Mouse (Mus musculus) midbrain, embryonic 12.5 days (tissue): ENCODE measurements around the gene Krtap3-3. TPM values are rescaled to one million over a fixed set of nuclear protein-coding genes. Genes with fewer than 3 reads are reported as not detected.

ENCODE experiments used
- ATAC-seq: fragments of 200-750 bp; cut with Nextera tagmentation; 2 replicates; pipeline ENCODE4 v1.8.0; 2017; ENCODE audit warnings: low read depth, moderate TSS enrichment, moderate library complexity; ENCODE audit not compliant: low FRiP score
- H3K27ac ChIP-seq: fragments of 300-500 bp; sonication (generic); replicated peaks from 2 replicates; pipeline ENCODE4 v1.5.1; 2016; ENCODE audit warnings: mild to moderate bottlenecking
- H3K27me3 ChIP-seq: fragments of 300-500 bp; sonication (generic); 2 replicates; pipeline ENCODE4 v1.6.1; 2016; ENCODE audit warnings: mild to moderate bottlenecking
- H3K36me3 ChIP-seq: fragments of 300-500 bp; sonication (generic); 2 replicates; pipeline ENCODE4 v1.6.1; 2016
- H3K4me1 ChIP-seq: fragments of 300-500 bp; sonication (generic); 2 replicates; pipeline ENCODE4 v1.6.1; 2016
- H3K4me2 ChIP-seq: fragments of 300-500 bp; sonication (generic); replicated peaks from 2 replicates; pipeline ENCODE4 v1.6.1; 2016; ENCODE audit warnings: mild to moderate bottlenecking, moderate library complexity
- H3K4me3 ChIP-seq: fragments of 300-500 bp; sonication (generic); 2 replicates; pipeline ENCODE4 v1.5.1; 2016; ENCODE audit warnings: mild to moderate bottlenecking
- H3K9ac ChIP-seq: fragments of 300-500 bp; sonication (generic); replicated peaks from 2 replicates; pipeline ENCODE4 v1.6.1; 2016; ENCODE audit warnings: mild to moderate bottlenecking, moderate library complexity
- H3K9me3 ChIP-seq: fragments of 300-500 bp; sonication (generic); 2 replicates; pipeline ENCODE4 v1.6.1; 2016; ENCODE audit warnings: mild to moderate bottlenecking
- WGBS: fragments of 180-500 bp; shearing (Covaris S2); methylation state at CpG from one replicate; pipeline ENCODE4 v1.1.7; 2016; 5-methylcytosine and 5-hydroxymethylcytosine counted together
- polyA plus RNA-seq: library from polyadenylated mRNA; unstranded; fragments of >200 nt; fragmentation: Nextera tagmentation; extraction: Ambion mirVana; gene quantifications from 2 replicates; pipeline ENCODE4 v1.2.1, GENCODE M21; 2016

The Krtap3-3 gene
- polyA plus RNA-seq, 1 experiment from 2014 or later, result not detected

DNA sequence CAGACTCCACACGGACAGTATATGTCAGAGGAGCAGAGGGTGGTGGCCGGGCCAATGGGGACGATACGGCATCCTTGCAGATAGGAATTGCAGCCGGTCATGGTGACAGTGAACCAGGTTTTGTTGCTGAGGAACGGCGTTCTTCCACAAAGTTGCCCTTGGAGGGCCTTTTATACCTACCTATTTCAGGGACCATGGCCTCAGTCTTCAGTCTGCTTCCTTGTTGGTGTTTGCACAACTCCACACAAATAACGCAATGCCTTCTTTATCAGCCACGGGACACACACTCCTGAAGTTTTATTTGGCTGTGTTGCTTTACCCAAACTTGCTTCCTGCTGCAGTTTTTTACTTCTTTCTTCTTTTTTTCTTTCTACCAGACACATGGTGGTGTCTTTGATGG, 8.7 kb upstream of the Krtap3-3 start, which contains the start of gene Gm11939:
Gm11939 (minus strand) TSS at position 101 of the 400 bp plus-strand sequence.
- H3K4me3 ChIP-seq, result no peak within 1 kb of the TSS
- no peak within 1 kb of the TSS for H3K27ac ChIP-seq
- no peaks in the 10 kb centered on the region for H3K4me1 ChIP-seq
- H3K4me2 ChIP-seq, result no peak within 1 kb of the TSS
- ATAC-seq, result no peak
- no peaks in the 10 kb centered on the region for H3K36me3 ChIP-seq
- H3K27me3 ChIP-seq, result no peaks in the 10 kb centered on the region
- no peaks in the 10 kb centered on the region for H3K9me3 ChIP-seq
- WGBS, result 93% methylated on average over 9 of the region's 9 CpGs
- no peak within 1 kb of the TSS for H3K9ac ChIP-seq

DNA sequence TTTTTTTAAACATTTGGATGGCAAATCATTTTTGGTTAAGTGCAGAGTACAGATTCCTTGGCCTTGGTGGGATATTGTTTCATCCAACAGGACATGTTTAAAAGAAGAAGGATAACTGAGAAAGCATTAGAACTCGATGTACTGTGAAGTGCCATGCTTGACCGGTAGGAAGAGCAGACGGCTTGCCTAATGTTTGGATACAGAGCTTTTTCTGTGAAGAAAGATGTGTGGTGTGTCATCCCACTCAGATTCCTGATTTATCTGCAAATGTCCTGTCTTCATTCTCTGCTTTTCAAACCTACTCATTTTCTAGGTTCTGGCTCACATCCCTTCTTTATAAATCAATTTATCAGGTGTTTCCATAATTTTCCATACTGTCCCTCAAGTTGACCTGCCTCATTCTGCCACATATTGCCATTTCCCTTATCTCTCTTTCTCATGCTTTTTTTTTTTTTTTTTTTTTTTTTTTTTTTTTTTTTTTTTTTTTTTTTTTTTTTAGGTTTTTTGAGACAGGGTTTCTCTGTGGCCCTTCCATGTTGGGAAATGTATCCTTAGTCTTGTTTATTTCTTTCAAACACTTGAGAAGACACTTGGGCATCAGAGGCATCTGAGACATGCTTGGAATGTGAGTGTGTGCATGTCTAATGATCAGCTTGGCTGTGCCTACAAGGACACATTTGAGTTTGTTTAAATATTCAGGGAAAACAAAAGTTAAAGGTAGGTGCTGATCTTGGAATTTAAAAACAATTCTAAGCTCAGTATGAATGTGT, 7.5 kb upstream of the Krtap3-3 start:
- no peaks in the 10 kb centered on the region for H3K36me3 ChIP-seq
- H3K27me3 ChIP-seq, result no peaks in the 10 kb centered on the region
- H3K4me2 ChIP-seq, result no peak overlapping the region
- 84% methylated on average over 3 of the region's 3 CpGs for WGBS
- H3K9me3 ChIP-seq, result no peaks in the 10 kb centered on the region
- no peak overlapping the region for H3K4me3 ChIP-seq
- ATAC-seq, result no peak
- no peak overlapping the region for H3K27ac ChIP-seq
- no peaks in the 10 kb centered on the region for H3K4me1 ChIP-seq
- no peak overlapping the region for H3K9ac ChIP-seq

DNA sequence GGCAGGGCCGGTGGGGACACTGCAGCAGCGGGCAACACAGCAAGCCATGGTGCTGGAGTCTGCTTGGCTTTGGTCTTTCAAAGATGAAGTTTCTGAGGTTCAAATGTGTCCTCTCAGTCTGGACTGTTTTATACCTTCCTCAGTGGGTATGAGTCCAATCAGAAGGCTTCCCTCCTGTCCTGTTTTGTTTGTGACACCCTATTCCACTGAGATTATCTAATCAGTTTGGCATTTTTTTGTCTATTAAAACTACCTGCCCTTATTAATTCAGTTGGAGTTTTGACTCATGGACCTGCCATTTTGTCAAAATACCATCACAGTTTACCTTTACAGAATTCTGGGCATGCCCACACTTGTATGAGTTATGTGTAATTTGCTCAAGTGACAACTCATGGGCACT, 6.1 kb upstream of the Krtap3-3 start, which contains the start of gene Krtap3-2:
Krtap3-2 (minus strand) TSS at position 101 of the 400 bp plus-strand sequence.
- Histone ChIP-seq H3K4me2 (no peak within 1 kb of the TSS), H3K4me1 (no peaks in the 10 kb centered on the region), H3K36me3 (no peaks in the 10 kb centered on the region), H3K9ac (no peak within 1 kb of the TSS), H3K27ac (no peak within 1 kb of the TSS), H3K27me3 (no peaks in the 10 kb centered on the region), H3K4me3 (no peak within 1 kb of the TSS), H3K9me3 (no peaks in the 10 kb centered on the region)
- WGBS, result 88% methylated on average over 2 of the region's 2 CpGs
- no peak for ATAC-seq

DNA sequence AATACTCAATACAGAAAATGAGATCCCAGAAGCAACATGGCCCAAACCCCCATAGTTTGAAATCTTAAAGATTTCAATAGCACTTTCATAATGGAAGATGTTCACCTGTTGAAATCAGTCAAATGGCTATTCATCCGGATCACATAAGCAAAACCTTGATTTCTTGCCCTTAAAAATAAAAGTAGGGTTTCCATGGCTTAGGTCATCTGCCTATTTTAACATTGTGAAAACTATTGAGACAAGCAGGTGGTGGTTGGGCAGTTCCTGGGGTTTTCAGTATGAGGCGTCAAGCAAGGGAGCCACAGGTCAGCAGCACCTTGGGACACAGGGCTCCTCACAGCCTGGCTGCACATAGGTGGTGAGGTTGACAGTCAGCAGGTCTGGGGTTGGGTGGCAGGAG, 5.5 kb upstream of the Krtap3-3 start:
- WGBS, result 86% methylated on average over 2 of the region's 2 CpGs
- Histone ChIP-seq H3K9me3 (no peaks in the 10 kb centered on the region), H3K27me3 (no peaks in the 10 kb centered on the region), H3K4me1 (no peaks in the 10 kb centered on the region), H3K4me2 (no peak overlapping the region), H3K9ac (no peak overlapping the region), H3K4me3 (no peak overlapping the region), H3K27ac (no peak overlapping the region), H3K36me3 (no peaks in the 10 kb centered on the region)
- no peak for ATAC-seq

DNA sequence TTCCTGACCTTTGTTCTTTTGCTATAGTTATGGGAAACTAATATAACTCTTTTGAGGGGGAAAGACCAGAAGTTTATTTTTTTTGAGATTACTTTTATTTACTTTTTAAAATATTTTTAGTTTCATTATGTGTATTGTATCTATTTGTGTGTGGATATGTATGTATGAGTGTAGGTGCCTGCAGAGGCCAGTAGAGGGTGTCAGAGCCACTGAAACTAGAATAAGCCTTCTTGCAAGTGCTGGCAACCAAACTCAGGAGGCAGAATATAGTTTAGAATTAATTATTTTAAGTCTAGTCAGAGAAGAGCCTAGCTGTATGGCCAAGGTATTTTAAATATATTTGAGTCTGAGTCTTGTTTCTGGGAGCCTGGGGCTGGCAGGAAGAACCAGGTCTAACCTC, 2.8 kb downstream of the Krtap3-3 start:
- Histone ChIP-seq H3K36me3 (no peaks in the 10 kb centered on the region), H3K4me1 (no peaks in the 10 kb centered on the region), H3K27me3 (no peaks in the 10 kb centered on the region), H3K4me2 (no peak overlapping the region), H3K27ac (no peak overlapping the region), H3K9me3 (no peaks in the 10 kb centered on the region), H3K9ac (no peak overlapping the region), H3K4me3 (no peak overlapping the region)
- no peak for ATAC-seq

DNA sequence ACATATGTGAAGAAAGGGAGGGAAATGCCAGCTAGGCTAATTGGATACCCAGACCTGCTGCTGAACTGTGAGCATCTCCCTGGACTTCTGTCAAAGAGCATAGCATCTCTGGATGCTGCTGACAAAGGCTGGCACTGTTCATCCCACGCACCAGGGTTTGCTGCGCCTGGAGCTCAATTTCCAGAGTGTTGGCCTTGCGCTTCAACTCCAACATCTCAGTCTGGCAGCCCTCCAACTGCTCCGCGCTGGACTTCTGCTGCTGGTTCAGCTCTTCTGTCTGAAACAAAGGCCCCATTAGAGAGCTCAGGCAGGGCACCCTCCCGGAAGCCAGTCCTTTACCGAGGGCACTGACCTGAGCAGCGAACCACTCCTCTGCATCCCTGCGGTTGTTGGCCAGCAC, 10.9 kb downstream of the Krtap3-3 start:
- H3K27ac ChIP-seq, result no peak overlapping the region
- WGBS, result 75% methylated on average over 9 of the region's 9 CpGs
- no peaks in the 10 kb centered on the region for H3K9me3 ChIP-seq
- no peak for ATAC-seq
- no peak overlapping the region for H3K4me2 ChIP-seq
- no peak overlapping the region for H3K4me3 ChIP-seq
- no peak overlapping the region for H3K9ac ChIP-seq
- H3K4me1 ChIP-seq, result 0 out of 2 replicates have a peak, but pooled peaks cover 7% of the 10 kb centered on the region
- H3K27me3 ChIP-seq, result no peaks in the 10 kb centered on the region
- no peaks in the 10 kb centered on the region for H3K36me3 ChIP-seq

DNA sequence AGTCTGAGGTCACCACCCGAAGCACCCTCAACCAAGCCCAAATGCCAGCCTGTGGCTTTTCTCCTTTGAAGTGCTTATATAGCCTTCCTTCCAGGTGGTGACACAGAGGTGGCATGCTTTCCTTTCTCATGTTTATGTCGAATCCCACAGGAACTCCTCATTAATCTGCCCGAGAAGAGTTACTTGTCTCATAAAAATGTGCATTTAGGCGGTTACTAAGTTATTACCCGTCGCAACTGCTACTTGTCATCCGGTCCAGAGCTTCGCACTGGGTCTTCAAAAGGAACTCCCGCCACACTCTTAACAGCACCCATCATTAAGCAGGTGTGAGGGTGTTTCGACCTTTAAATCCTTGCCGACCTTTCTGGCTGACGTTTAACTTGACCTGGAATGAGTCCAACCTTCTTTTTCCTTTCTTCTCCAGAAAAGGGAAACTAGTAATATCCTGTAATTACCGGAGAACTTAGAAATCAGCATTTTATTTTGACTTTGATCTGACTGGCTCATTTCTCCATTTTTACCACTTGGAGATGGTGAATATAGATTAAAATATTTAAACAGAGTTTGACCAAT, 29.3 kb downstream of the Krtap3-3 start, which contains the start of gene Krt39:
Krt39 (minus strand) TSS at position 51 of the 573 bp plus-strand sequence.
- Histone ChIP-seq H3K27me3 (no peaks in the 10 kb centered on the region), H3K9ac (no peak within 1 kb of the TSS), H3K4me1 (no peaks in the 10 kb centered on the region), H3K4me3 (no peak within 1 kb of the TSS), H3K27ac (no peak within 1 kb of the TSS), H3K4me2 (no peak within 1 kb of the TSS), H3K36me3 (no peaks in the 10 kb centered on the region), H3K9me3 (no peaks in the 10 kb centered on the region)
- 94% methylated on average over 13 of the region's 13 CpGs for WGBS
- no peak for ATAC-seq

DNA sequence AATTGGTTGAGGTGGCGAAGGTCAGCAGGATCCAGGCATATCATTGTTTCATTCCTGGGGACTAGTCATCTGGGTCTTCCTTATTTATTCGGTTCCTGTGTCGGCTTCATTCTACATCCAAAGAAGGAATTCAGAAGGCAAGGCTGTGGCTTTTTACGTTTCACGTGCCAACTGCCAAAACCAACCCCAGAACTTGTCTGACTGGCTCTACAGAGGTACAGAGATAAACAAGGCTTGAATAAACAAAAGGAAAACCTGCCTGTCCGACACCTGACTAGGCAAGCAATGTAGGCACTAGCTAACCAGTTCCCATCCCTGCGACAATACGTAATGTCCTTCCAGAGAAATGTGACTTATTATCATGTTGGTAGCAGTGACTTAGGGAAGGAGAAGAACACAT, 36.6 kb downstream of the Krtap3-3 start:
- WGBS, result 85% methylated on average over 8 of the region's 8 CpGs
- Histone ChIP-seq H3K27me3 (no peaks in the 10 kb centered on the region), H3K36me3 (no peaks in the 10 kb centered on the region), H3K27ac (no peak overlapping the region), H3K9me3 (no peaks in the 10 kb centered on the region), H3K9ac (no peak overlapping the region), H3K4me3 (no peak overlapping the region), H3K4me2 (no peak overlapping the region), H3K4me1 (no peaks in the 10 kb centered on the region)
- ATAC-seq, result no peak

Other genes with a start within 250 kb of the Krtap3-3 start
- gene Krt25, start 227.9 kb downstream of the Krtap3-3 start, polyA plus RNA-seq, result not detected in 2 replicates
- gene Krt26, start 212.9 kb downstream of the Krtap3-3 start, polyA plus RNA-seq, result 0.21 and 0.48 TPM in 2 replicates
- gene Krt27, start 199.8 kb downstream of the Krtap3-3 start, polyA plus RNA-seq, result not detected in 2 replicates
- gene Krt28, start 176.0 kb downstream of the Krtap3-3 start, polyA plus RNA-seq, result 0.42 TPM in 1 of 2 replicates, not detected in the other
- 35.9 and 37.2 TPM in 2 replicates for gene Krt10, start 161.5 kb downstream of the Krtap3-3 start, polyA plus RNA-seq
- not detected in 2 replicates for gene Krt12, start 128.6 kb downstream of the Krtap3-3 start, polyA plus RNA-seq
- 0.09 and 0.20 TPM in 2 replicates for gene Krt20, start 112.7 kb downstream of the Krtap3-3 start, polyA plus RNA-seq
- not detected in 2 replicates for gene Krt23, start 57.7 kb downstream of the Krtap3-3 start, polyA plus RNA-seq
- gene Krt39, start 29.5 kb downstream of the Krtap3-3 start, polyA plus RNA-seq, result not detected in 2 replicates
- not detected in 2 replicates for gene Krt40, start 7.7 kb downstream of the Krtap3-3 start, polyA plus RNA-seq
- gene Krtap3-2, start 6.0 kb upstream of the Krtap3-3 start, polyA plus RNA-seq, result not detected in 2 replicates
- gene Gm11939, start 8.6 kb upstream of the Krtap3-3 start, polyA plus RNA-seq, result not detected in 2 replicates
- not detected in 2 replicates for gene Krtap3-1, start 15.8 kb upstream of the Krtap3-3 start, polyA plus RNA-seq
- not detected in 2 replicates for gene Krtap1-5, start 30.2 kb upstream of the Krtap3-3 start, polyA plus RNA-seq
- not detected in 2 replicates for gene Krtap1-4, start 32.8 kb upstream of the Krtap3-3 start, polyA plus RNA-seq
- gene Krtap1-3, start 40.5 kb upstream of the Krtap3-3 start, polyA plus RNA-seq, result not detected in 2 replicates
- gene Krtap9-3, start 47.2 kb upstream of the Krtap3-3 start, polyA plus RNA-seq, result not detected in 2 replicates
- not detected in 2 replicates for gene Gm11938, start 52.4 kb upstream of the Krtap3-3 start, polyA plus RNA-seq
- not detected in 2 replicates for gene Gm11937, start 59.3 kb upstream of the Krtap3-3 start, polyA plus RNA-seq
- gene Krtap2-4, start 64.0 kb upstream of the Krtap3-3 start, polyA plus RNA-seq, result not detected in 2 replicates
- not detected in 2 replicates for gene Gm11562, start 69.6 kb upstream of the Krtap3-3 start, polyA plus RNA-seq
- not detected in 2 replicates for gene Krtap4-1, start 77.4 kb upstream of the Krtap3-3 start, polyA plus RNA-seq
- not detected in 2 replicates for gene Krtap4-2, start 84.2 kb upstream of the Krtap3-3 start, polyA plus RNA-seq
- not detected in 2 replicates for gene Krtap4-7, start 93.2 kb upstream of the Krtap3-3 start, polyA plus RNA-seq
- gene Gm11555, start 99.4 kb upstream of the Krtap3-3 start, polyA plus RNA-seq, result not detected in 2 replicates
- gene Gm11563, start 108.1 kb upstream of the Krtap3-3 start, polyA plus RNA-seq, result not detected in 2 replicates
- not detected in 2 replicates for gene Krtap4-6, start 115.1 kb upstream of the Krtap3-3 start, polyA plus RNA-seq
- gene Gm14190, start 139.9 kb upstream of the Krtap3-3 start, polyA plus RNA-seq, result not detected in 2 replicates
- gene Gm14180, start 183.4 kb upstream of the Krtap3-3 start, polyA plus RNA-seq, result not detected in 2 replicates
- gene Gm11595, start 222.0 kb upstream of the Krtap3-3 start, polyA plus RNA-seq, result not detected in 2 replicates
- gene Krtap4-8, start 229.8 kb upstream of the Krtap3-3 start, polyA plus RNA-seq, result not detected in 2 replicates
- not detected in 2 replicates for gene Krtap4-9, start 234.3 kb upstream of the Krtap3-3 start, polyA plus RNA-seq
- gene Gm11596, start 242.6 kb upstream of the Krtap3-3 start, polyA plus RNA-seq, result not detected in 2 replicates
- not detected in 2 replicates for gene Gm11569, start 248.1 kb upstream of the Krtap3-3 start, polyA plus RNA-seq